Mouse (Mus musculus) kidney, postnatal 4 days (tissue): ENCODE results near the gene Tmpo.
A peak's percentile ranks its signal among the peaks of the same experiment; 100 is the strongest.
"Not testable (repeated sequence)": the region's sequence is repeated elsewhere in the genome, so short reads cannot be mapped to it uniquely, and the experiment has no call there.

ENCODE experiments used
- DNase-seq, 2 experiments: peaks; one replicate each; pipeline ENCODE4 v3.0.0; 2021; ENCODE audit warnings: mixed read lengths in 2 of 2

Gene Tmpo

DNA sequence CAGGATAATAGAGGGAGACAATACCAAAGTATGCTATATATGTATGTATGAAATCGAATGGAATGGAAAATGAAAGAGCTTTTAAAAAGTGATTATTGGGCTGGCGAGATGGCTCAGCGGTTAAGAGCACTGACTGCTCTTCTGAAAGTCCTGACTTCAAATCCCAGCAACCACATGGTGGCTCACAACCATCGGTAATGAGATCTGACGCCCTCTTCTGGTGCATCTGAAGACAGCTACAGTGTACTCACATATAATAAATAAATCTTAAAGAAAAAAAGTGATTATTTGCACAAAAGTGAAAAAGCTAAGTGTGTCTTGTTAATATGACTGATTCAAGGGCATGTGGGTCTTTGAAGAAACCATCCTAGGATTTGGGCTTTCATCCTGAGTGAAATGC lies 3.8 kb upstream of the Tmpo start:
- DNase-seq, result not testable (repeated sequence)

DNA sequence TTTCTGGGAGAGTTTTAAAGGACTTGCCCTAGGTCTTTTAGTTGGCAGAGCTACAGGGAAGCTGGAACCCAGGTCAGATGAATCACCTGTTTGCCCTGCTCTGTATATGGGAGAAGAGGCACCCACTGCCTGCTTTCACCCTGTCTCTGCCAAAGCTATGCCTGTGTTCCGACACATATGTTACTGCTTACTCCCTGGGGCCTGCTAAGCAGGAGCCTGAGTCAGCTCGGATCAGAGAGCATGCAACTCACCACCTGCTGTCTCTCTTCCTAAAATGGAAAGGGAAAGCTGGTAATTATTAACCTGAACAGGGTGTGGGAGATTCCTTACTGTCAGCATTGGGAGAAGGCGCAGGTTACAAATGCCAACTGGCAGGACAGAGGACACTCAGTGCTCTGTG lies 2.2 kb upstream of the Tmpo start:
- DNase-seq, result peak; percentile 48 to 69

DNA sequence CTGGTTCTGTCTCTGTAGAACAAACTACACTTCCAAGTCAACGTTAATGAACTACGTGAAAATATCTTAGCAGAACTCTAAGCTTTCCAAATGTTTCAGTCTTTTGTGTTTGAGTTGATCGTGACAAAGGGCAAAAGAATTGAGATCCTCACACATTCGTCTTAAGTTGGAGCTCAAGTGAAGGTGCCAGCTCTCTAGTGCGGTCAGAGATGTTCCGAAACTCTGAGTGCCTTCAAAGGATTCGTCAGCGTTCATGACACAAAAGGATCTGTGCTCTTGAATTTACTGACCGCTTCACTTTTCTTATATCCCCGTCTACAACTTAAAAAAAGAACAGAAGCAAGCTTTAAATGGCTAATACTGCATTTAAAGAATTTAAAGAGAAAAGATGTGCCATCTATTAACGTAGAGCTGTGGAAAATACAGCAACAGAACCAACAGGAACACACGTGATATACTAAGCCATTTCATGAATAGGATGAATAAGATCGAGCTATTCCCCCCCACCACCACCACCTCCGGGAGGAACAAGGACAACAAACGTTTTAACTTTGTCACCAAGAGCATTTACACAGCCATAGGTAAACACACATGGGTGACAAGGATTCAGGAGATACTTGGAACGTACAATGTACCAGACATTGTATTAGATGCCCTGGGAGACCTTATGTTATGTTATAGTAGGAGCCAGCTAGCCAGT lies 1.3 kb upstream of the Tmpo start:
- DNase-seq, result peak; percentile 30 to 46

DNA sequence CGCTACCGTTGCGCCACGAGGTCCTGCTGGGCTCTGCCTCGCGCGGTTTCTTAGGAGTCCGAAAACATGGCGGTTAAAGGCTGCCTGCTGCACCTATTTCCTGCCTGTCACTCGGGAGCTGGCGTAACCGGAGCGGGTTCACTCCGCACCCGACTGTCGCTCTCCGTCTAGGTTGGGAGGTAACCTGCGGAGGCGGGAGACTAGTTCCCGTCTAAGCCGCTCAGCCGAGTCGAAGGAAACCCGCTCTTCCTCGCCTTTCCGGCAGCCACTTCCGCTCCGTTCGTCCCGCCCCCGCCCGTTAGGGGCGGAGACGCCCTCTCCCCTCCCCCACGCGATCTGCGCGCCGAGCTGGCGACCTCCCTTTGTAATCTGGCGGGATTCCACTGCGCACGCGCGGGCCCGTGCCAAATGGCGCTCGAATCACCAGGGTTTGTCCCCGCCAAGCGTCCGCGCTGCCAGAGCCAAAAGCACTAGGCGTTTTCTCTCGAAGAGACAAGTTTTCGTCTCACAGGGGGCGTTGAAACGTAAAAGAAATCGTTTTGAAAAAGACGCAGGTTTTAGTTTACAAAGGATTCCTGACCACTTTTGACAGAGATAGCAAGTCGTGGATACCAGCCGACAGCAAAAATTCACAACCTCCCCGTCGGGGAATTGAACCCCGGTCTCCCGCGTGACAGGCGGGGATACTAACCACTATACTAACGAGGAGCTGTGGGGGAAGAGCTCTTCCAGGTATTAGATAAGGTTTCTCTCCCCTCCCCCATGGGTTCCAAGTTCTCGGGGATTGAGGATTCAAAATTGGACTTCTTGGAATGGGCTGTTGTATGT lies 560 bp upstream of the Tmpo start:
- DNase-seq, result peak; percentile 100

DNA sequence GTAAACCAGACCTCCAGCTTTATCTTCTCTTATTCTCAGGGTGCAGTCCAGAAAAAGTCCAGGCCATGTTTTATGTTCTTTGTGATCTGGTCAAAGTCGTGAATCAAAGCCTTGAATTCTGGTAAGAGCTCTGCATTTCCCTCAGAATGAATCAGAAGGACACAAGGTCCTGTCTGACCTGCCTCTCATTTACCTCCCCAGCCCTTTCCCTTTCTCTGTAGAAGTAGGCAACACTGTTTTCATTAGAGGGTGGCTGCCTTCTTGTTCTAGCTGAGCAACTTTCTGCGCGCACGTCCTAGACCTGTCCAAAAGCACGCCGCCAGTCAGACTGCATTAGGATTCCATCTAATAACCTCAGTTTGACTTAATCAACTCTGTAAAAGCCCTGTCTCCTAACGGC lies 814 bp downstream of the Tmpo start:
- DNase-seq, result peak; percentile 20 to 43

DNA sequence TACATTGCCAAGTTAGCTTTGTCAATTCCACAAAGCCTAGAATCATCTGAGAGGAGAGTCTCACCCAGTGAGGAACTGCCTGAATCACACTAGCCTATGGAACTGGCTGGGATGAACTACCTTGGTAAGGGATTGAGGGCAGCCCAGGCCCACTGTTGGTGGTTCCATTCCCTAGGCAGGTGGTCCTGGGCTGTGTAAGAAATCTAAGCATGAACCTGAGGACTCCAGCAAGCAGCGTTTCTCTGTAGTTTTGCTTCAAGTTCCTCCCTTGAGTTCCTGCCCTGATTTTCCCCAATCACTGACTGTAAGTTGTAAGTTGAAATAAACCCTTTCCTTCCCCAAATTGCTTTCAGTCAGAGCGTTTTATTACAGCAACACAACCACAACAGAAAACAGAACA lies 1.3 kb downstream of the Tmpo start:
- no peak for DNase-seq

DNA sequence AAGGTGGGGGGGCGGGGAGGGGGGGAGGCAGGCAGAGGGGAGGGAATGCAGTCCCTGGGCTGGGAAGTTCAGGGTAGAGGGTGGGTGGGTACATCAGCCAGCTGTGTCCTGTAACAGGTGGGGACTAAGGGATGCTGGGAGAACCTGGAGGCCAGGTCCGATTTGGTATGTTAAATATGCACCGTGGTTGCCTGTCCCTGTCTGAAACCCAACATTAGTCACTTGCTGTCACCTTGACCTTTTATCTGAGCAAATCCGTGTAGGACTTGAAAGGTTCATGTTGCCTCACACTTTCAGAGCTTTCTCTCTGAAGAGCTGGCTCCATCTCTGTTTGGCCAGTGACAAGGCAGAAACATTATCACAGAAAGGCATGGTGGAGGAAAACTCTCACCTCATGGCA lies 3.9 kb downstream of the Tmpo start:
- DNase-seq, result no peak

DNA sequence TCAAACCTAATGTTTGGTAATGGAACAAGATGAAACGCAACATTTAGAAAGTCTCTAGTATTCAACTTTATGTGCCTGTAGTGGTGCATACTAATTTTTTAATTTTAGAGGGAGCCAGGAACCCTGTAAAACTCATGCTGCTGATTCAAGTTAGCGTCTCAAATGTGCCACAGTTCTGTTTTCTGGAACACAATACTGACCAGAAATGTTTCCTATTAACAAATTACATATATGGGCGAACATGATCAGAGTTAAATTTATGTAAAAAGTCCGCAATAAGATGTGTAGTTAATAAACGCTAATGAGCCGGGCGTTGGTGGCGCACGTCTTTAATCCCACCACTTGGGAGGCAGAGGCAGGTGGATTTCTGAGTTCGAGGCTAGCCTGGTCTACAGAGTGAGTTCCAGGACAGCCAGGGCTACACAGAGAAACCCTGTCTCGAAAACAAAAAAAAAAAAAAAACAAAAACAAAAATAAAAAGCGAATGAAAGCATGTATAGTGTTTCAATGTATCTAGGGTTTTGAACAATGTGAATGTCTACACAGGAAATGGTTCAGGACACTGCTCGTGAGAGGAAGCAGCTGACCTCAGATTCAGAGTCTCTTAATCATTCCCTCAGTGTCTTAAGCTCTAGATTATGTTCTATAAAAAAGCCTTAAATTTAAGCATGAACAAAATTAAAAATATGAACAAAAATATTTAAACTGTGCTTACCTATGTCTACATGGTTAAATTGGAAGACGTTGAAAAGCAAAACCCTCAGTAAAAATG lies 8.6 kb downstream of the Tmpo start:
- DNase-seq, result no peak

DNA sequence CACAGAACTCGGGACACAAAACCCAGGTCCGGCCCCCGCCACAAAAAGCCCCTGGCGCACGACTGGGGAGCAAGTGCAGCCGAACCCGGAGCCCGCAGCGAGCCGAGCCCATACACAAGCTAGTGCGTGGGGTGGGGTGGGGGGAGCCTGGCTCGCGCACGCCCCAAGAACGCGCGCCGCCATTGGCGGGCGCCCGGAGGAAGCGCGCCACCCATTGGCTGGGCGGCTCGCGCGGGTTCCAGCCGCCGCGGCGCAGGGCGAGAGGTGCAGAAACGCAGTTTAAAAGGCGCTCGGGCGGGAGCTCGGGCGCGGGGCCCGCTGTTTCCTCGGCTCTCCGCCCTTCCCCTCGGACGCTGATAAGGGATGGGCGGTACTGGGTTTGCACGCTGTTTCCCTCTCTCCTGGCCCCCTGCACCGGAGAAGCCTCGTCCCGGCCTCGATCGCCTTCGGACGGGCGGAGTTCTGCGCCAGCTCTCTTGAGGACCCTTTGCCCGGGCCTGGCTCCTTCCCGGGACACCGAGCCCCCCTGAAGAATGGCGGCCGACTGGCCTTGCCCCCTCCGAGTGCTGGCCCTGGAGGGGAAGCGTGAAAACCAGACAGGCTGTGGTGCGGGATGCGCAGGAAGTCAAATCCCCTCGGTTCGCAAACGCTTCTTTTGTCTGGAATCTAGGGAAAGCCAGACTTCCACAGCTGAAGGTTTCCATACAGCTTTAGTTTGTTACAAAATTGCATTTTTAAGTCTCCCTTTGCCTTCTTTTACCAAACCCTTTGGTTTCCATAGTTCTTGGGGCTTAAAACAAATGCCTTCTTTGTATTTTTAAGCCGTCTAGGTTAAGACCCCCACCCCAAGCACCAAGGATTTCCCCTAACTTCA lies 9.4 kb downstream of the Tmpo start:
- DNase-seq, result peak; percentile 92 to 96

DNA sequence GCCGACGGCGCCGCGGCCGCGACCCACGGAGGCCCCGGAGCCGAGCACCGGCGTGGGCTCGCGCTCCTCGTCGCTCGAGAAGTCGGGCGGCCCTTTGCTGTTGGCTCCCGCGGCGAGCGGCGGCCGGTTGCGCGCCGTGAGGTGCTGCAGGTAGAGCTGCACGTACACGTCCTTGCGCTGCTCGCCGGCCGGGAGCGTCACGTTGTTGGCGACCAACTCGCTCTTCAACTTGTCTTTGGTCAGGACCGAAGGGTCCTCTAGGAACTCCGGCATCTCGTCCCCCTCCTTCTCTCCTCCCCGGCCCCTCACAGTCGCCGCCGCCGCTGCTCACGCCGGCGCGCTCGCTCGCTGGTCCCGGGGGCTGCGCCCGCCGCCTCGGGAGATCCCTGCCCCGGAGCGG lies 10.1 kb downstream of the Tmpo start:
- DNase-seq, result peak in 1 of 2 experiments; percentile 81

DNA sequence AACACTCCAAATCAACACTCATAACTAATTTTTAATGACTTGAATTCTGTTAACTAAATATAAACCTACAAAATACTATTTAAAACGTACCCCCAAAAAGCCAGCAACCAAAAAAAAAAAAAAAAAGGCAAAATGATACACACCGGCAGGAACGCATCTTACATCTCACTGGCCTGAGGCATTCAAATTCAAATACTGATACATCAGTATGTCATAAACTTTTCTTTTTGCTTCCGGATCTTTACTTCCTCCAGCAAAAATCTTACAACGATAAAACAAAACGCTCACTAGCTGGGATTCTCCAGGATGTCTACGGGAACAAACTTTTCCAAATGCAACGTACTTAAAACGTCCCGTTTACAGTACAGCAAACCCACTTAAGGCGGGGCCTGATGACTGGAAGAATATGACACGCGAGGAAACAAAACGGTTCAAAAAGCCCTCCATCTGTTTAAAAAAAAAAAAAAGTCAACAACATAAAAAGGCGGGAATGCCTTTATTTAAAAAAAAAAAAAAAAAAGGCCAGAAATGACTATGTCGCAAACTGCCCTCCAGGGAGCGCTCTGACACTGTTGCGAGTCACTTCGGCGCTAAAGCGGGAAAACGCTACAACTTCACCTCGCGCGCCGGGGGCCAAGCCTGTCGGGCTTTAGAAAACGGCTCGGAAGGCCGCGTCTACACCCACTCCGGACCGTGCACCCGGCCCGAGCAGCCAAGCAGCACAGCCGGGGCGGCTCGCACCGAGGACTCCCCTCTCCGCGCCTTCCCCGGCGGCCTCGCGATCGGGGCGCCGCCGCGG lies 10.8 kb downstream of the Tmpo start:
- DNase-seq, result peak; percentile 92 to 95

DNA sequence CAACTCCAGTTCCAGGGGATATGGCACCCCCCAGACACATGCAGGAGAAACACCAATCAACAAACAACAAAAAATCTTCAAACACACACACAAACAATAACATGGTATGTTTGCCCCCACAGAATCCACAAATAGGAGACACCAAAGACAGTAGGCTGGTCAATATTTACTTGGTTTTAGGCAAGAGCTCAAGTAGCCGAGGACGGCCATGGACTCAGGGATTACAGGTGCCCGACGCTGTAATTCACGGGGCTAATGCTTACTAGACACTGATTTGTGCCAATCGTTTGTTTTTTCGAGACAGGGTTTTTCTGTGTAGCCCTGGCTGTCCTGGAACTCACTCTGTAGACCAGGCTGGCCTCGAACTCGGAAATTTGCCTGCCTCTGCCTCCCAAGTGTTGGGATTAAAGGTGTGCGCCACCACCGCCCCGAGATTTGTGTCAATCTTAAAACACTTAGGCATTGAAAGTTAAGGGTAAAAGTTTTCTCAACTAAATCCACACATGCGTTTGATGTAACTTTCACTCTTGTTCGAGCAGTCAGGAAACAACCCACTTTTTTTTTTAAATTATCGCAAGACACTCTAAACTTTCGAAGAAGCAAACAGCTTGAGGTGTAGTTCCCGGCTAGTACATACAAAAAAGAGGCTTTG lies 11.6 kb downstream of the Tmpo start:
- no peak for DNase-seq

DNA sequence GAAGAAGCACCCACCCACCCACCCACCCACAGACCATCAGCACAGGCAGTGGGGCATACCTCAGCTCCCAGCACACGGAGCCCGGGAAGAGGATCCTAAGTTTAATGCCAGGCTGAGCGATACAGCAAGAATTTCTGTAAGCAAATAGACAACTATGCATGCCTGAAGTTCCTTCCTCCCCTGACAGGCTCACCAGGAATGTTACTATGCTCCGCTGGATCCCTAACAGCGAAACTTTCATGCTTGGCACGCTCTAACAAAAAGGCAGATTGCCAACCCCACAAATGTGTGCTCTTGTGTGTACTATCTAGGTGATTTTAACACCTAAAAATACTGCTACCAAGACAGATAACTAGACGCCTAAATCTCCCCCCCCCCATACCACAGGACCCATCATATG lies 13.8 kb downstream of the Tmpo start:
- DNase-seq, result peak in 1 of 2 experiments; percentile 32

DNA sequence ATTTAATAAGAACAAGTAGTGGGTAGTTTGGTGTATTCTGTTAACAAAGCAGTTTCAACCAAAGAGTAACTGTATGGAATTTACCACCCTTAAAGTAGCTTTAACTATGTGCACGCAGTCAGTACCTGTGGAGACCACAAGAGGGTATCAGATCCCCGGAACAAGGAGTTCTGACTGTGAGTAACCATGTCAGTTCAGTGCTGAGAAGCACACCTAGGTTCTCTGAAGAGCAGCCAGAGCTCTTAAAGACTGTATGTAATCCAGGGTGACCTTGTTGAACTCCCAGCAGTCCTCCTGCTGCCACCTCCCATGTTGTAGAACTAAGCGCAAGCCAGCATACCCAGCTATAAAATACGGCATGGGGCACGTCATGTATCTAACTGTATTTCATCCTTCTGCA lies 14.2 kb downstream of the Tmpo start:
- peak; percentile 69 to 79 for DNase-seq

DNA sequence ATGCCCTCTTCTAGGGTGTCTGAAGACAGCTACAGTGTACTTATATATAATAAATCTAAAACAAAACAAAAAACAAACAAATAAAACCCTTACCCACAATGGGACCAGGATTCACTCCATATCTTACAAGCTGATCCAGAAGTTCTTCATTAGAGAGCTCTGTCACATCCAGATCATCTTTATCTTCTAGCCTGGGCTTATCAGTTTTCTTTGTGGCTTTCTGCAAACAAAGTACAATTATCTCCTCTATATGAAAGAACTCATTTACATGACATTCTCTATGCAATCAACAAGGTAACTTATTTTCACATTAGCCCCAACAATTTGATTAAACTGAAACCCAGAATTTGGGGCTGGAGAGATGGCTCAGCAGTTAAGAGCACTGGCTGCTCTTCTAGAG lies 15.3 kb downstream of the Tmpo start:
- no peak for DNase-seq

DNA sequence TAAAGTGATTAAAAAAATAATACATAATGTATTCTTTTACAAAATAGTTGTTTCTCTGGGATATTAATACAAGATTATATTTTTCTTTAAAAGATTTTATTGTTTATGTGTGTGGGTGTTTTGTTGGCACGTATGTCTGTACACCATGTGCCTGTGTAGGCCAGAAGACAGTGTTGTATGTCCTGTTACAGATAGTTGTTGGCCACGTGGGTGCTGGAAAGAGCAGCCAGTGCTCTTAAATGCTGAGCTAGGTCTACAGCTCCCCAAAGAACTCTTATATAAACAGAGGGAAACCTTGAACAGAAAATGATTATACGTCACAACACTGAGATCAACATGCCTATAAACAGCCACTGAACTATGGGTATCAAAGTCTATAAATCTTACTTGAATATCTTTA lies 16.6 kb downstream of the Tmpo start:
- no peak for DNase-seq

DNA sequence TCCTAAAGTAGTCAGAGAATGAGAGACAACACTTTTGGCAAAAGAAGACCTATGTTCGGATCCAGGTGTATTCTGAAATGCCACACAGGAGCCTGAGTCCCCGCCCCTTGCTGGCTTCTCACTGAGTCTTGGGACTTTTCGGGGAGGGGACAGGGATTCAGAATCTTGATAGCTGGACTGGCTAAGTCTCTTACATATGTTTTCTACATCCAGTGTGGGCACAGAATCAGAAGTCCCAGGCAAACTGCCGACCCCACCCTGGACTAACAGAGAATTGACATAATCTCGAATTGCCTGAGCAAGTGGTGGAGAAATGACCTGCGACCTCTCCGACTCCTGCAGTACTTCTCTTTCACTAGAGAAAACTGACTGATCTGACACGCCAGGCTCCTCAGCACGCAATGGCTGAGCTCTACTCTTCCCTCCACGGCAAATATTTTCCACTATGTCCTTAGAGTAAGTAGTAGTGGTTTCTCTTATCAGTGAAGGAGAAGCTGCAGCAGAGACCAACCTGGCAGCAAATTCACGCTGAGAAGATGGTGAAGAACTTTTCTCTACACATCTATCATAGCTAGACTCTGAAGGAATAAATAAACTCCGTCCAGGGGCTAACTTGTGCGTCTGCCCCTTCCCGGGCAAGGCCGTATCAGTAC lies 18.5 kb downstream of the Tmpo start:
- DNase-seq, result no peak

DNA sequence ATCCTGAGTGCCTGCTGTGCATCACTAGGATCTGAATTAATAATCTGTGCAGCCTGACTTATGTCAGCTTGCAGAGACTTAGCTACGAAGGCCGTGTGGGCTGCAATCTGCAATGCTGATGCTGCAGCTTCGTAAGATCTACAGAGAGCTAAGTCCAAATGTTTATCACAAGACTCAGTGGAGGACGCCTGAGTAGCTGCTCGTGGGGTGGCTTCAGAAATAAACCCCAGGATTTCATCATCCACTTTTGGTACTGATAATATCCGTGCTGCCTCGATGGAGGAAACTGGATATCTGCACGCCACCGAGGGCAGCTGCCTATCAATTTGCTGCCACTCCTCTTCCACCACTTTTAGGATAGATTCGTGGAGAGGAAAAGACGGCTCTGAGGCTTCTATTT lies 19.0 kb downstream of the Tmpo start:
- no peak for DNase-seq

DNA sequence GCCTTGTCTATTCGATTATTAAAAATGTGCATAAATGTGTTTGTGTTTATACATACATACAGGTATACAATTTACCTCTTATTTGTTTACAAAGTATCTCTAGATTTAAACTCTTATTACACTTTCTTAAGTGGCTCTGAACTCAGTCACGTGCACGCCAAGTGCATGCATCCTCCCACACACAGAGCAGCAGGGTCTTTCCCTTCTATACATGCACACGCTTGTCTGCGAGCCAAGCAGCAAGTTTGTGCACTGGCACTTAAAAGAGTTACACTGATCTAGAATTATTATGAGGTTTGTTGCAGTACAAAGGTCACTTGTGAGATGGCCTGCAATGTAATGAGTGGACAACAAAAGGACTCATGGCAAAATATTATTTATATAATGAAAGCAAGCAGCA lies 20.1 kb downstream of the Tmpo start:
- no peak for DNase-seq

DNA sequence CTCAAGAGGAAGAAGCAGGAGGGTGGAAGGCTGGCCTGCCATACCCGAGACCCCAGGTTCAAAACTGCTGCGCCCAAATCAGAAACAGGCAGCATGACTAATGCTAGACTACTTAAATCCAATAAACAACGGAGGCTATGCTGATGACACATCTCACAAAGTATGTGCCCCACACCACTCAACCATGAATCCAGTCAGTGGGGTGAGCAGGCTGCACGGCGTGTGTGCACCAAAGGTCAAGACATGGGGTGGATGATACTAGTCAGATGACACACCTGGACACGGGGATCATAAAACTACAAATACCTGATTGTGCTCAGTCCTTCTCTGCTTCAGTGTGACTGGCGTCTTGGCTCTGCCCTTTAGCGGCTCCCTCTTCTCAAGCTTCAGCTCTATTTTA lies 22.7 kb downstream of the Tmpo start:
- peak in 1 of 2 experiments; percentile 40 for DNase-seq

DNA sequence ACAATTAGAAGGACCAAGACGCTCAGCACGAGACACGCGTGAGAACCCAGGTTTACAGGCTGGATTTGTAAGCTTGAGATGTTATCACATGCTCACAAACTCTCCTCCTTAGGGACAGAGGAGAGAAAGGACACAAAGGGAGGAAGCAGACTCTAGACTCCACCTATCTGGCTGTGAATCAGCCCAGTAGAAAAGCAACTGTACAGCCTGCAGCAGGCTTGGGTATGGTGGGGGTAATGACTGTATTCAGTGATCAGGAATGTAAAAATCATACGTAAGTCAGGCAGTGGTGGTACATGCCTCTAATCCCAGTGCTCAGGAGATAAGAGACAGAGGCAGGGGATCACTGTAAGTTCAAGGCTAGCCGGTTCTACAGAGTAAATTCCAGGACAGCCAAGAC lies 24.8 kb downstream of the Tmpo start:
- no peak for DNase-seq
